Mouse (Mus musculus): Measurements from ENCODE around the gene Runx1.

GRCm38 (mm10) chr16:92724526-92724925 lies 101.4 kb downstream of the Runx1 start:
- no peak for TF ChIP-seq MYOG (IDR thresholded peaks at IDR 0.05; ENCODE audit: control insufficient read depth in 1 of 3, insufficient read depth in 1 of 3, insufficient read length in 2 of 3, low read depth in 2 of 3)
- TF ChIP-seq MYOD1 (IDR thresholded peaks at IDR 0.05; ENCODE audit: control insufficient read depth in 1 of 3, insufficient read length in 2 of 3, low read depth in 2 of 3), result no peak
- TF ChIP-seq POLR2A (IDR thresholded peaks at IDR 0.05; ENCODE audit: insufficient read length, low read depth), result no peak
- no peak for TF ChIP-seq SRF (IDR thresholded peaks at IDR 0.05; ENCODE audit: control insufficient read depth, insufficient read length, low read depth)
- no peak for TF ChIP-seq USF1 (IDR thresholded peaks at IDR 0.05; ENCODE audit: low read depth)
- no peak for TF ChIP-seq MAX (IDR thresholded peaks at IDR 0.05; ENCODE audit: low read depth)

Data from myocyte (in vitro differentiated cells).